Mouse (Mus musculus) ovary, postnatal 14 days (tissue): ENCODE results near the gene Mtmr10.
A peak's percentile ranks its signal among the peaks of the same experiment; 100 is the strongest.

ENCODE experiments used
- DNase-seq: peaks from one replicate; pipeline ENCODE4 v3.0.0; 2022; ENCODE audit warnings: low spot score

Mtmr10 gene

DNA sequence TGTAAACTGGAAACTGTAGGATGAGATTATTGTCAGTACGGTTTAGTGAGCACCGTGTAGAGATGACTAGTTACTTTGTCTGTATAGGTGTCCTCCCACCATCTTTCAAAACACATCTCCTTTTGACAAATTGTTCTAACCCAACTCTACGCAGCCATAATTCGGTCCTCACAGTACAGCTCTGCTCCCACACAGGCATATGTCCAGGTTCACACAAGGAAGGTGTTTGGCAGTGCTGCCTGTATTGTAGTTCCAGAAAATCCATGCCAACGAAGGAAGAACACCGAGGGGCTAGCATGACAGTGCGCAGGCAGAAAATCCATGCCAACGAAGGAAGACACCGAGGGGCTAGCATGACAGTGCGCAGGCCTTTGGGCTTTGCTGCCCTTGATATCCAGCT, 4.3 kb downstream of the Mtmr10 start:
- DNase-seq, result no peak

DNA sequence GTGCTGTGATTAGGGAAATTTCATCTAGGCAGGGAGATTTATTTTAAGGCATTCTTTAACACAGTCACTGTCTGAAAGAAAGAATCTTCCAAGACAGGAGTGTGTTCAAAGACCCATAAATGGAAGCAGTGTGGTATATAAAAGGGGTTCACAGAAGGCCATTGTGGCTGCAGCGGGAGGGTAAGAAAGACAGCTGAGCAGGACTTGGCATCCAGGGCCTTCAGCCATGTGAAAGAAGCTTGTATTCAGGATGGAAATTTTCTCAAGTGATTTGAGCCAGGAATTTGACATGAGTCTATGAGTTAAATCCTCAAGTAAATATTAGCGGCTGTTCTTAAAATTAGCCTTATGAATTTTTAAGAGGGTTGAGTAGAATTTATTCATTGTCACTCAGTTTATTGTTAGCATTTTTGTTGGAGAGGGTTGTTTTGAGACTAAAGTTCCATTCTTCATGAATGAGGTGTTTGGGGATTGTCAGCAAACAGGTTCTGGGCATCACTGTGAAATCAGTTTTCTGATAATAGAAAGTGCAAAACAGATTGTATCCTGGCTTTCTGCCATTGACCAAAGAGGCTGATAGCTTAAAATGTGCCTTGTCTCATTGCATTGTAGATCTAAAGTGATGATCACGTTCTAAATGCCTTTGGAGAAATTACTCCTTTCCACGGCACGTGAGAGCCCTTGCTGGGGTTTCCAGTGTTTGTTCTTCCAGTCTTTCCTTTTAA, 9.0 kb downstream of the Mtmr10 start:
- no peak for DNase-seq

DNA sequence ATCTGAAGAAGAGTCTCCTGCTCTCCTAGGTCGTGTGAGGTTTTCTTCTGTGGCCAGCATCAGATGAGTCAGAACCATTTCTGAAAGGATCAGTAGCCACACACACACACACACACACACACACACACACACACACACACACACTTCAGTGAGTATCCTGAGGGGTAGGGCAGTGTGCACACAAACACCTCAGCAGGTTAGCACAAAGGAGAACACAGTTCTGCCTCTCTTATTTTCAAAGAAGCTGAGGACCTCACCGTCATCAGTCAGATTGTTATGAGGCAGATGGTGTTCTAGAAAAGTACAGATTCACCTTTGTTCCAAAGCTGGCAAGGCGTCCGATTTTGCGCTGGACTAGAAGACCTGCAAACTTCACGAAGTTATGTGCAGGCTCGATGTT, 22.8 kb downstream of the Mtmr10 start:
- DNase-seq, result no peak

DNA sequence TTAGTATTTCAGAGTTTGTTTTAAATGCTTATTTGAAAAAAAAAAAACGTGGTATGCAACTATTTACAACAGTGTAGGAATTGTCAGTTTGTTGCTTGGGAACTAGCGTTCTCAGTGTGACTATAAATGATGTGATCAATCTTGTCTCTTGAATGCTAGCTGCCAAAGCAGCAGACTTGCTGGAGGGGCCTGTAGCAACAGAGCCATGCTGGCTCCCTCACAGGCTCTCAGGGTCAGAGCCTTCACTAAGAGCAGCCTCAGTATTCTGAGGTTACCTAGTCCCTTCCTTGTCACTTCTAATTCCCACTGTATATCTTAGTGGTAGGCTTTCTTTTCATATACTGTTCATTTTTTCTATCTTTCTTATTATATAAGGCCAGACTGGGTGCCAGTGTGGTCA, 23.3 kb downstream of the Mtmr10 start:
- no peak for DNase-seq

DNA sequence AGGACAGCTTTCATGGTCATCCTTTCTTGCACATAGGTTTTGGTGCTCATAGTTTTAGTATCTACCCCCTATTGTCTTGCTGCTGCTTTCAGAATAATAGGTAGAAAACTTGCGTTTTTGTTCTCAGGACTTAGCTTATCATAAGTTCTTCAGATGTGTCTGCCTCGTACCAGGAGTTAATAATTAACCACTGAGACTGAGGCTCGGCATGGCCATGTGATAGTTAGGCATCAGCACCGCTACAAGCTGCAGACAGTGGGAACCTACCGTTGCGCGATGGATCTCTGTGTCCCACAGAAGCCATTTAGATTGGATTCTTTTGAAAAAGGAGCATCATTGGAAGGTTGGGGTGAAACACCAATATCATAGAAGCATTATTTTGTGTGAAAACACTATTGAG, 25.4 kb downstream of the Mtmr10 start:
- no peak for DNase-seq

DNA sequence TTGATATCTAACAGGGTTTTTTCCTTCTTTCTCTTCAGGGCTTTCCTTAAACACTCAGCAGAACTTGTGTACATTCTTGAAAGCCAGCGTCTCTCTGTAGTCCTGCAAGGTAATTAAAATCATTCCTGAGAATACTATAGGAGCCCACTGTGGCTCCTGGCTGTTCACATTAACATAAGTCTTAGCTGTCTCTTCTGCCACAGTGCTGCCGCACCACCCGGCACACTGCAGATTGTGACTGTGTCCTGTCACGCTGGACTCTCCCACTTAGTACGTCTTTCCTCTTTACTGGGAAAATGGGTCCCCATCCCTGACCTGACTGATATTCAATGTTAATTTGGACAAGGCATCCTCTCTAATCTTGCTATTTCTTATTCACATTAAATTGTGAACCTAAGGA, 33.7 kb downstream of the Mtmr10 start:
- no peak for DNase-seq

DNA sequence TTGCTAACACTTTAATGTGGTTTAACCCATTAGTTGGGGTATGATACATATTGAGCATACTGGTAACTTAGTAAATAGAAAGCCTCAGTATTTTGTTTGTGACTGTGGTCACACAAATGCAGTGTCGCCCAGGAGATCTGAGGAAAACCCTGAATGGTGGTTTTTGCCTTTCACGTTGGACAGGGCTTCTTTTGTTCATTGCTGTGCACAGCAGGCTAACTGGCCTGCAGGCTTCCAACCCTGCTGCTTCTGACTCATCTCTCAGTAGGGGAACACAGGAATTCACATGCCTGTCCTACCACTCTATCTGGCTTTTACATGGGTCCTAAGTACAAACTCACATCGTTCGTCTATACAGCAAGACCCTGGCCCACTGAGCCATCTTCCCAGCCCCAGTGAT, 34.2 kb downstream of the Mtmr10 start:
- no peak for DNase-seq

DNA sequence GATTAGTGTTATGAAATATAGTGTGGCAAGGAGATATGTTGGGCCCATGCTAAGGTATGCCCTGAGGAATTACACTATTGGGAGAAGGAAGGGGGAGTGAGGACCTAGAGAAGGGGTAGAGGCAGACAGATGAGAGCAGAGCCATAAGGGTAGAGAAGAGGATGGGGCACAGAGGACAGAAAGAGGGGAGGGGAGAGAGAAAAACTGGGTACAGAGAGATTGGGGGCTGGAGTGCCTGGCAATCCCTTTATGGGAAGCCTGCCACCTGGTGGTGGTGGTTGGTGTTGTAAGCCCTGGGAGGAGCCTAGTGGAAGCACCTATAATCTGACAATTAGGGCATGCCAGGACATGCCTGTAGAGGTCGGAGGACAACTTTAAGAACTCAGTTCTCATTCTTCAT, 39.4 kb downstream of the Mtmr10 start:
- peak; percentile 69 for DNase-seq

DNA sequence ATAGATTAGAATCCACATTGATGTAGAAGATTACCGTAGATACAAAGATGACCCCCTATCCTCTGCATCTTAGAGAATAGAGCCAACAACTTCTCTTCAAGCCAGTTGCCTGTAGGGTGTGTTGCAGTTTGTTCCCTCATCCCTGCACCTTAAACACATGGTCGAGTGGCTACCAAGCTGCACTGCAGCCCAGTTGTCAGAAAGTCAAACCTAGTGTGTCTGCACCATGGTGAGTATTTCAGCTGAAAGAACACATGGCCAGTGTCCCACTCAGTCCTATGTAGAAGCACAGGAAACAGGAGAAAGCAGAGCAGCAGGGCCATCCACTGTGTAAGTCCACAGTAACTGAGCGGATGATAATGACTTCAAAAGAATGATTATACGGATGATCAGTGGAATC, 40.0 kb downstream of the Mtmr10 start:
- DNase-seq, result no peak

DNA sequence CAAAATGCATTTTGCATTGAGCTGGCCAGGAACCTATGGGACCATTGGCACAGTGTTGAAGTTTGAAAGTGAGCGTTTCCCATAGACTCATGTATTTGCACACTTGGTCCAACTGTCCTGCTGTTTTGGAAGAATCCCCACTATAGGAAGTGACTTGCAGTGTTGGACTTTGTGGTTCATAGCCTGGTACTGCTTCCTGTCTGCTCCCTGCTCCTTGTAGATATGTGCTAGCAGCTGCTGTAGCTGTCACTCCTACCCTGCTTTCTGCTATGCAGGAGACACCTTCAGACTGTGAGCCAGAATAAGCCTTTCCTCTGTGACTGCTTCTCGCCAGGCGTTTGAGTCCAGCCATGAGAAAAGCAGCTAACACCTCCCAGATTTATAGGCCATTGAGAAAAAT, 43.9 kb downstream of the Mtmr10 start:
- DNase-seq, result no peak

DNA sequence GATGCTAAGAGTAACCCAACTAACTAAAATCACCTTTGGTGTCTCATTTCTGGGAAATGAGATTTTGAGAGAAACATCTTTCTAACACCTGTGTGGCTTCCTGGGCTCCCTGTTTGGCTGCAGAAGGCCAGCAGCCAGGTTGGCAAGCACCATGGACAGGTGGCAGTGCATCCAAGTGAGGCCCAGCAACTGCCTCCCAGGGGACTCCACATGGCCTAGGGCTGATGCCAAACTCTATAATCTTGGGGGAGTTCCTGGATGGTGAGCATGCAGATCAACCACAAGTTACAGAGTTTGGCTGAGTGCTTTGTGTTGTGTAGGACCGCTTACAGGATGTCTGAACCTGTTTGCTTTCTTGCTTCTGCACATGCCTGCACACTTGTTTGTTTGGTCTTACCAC, 45.2 kb downstream of the Mtmr10 start:
- DNase-seq, result no peak

DNA sequence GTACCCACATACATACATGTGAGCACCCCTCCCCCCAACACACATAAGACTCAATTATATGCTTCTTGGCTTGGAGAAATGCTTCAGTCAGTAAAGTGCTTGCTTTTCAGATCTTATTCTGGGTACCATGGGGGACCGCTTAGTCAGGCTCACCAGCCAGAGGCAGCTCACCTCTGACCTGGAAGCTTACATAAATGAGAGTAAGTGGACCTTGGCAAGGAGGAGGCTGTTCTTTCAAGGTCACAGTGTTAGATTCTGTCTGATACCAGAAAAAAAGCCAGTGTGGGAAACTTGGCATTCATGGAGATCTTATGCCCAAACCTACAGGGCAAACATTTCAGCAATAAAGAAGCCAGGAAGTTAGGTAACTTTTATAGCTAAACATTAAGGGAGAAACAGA, 60.4 kb downstream of the Mtmr10 start:
- no peak for DNase-seq

DNA sequence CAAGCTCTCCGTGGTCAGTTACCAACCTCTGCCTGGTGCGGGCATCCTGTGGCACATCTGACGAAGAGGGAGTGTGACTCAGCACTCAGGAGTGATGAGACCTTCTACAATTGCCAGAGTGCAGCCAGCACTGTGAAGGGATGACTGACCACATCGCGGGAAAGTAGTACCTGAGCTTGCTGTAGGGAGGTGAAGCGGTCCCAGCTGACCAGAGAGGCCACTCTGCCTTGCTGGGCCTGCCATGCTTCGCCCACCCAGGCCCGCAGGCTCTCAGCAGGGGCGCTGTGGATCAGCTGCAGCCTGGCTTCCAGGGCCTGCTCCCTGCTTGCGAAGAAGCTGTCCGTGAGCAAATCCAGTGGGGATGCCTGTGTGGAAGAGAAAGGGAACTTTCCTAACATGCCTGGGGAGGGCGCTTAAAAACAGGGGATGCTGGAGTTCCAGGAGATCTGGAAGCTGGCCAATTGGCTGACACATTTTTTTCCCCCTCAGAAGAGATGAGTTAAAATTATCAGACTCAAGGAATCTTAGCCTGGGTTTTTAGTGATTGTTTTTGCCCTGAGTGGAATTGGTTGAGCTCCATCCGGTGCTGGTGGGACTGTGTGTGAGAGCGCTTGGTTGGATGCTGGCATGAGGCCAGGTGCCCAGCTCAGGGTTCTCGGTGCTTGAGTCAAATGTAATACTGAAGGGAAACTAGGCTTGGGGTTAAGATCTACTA, 61.9 kb downstream of the Mtmr10 start:
- no peak for DNase-seq

DNA sequence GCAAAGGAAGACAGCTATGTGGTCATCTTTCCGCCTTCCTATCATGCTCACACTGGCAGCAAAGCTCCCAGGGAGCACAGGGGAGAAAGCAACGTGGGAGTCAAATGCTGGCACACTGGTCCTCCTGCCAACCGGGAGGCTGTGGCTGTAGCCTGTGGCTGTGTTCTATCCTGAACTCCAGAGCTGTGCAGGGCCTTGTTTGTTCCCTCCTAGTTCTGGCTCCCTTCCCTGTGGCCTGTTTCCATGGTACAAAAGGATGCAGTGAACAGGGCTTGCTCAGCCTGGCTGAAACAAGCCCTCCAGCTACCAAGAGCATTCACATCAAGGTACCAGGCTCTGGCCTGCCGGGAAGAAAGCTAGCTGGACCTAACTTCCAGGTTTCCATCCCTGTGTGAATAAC, 63.6 kb downstream of the Mtmr10 start:
- DNase-seq, result no peak

DNA sequence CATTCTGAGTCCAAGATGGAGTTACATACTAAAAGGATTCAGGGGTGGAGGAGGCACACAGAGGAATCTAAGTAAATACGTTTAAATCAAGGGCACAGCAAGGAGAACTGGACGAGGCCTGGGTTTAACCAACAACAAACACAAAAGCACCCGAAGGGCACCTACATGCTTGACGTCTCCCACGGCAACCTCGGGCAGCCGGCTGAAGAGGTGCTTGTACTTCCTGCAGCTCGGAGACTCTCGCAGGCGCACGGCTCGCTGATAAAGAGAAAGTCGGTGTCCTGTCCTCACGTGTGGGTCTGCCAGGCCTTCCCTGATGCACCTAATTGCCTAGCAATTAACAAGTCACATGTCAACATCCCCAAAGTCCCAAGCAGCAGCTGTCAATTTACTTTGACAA, 66.8 kb downstream of the Mtmr10 start:
- DNase-seq, result no peak

DNA sequence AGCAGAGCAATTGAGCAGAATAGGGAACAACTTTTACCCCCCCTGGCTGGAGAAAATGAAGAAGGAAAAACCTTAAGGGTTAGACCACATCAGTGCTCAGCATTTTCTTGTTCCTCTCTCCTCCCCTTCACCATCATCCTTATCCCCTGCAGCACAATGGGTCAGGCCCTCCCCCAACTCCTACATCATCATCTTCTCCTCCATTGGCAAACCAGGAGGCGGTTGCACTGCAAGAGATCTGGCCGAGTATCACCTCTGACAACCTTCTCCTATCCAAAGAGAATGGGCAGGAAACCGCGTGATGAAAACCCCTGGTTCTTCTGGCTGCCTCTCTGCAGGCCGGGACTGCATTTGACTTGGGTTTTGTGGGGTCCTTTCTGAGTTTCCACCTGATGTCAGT, 69.2 kb downstream of the Mtmr10 start:
- DNase-seq, result no peak

DNA sequence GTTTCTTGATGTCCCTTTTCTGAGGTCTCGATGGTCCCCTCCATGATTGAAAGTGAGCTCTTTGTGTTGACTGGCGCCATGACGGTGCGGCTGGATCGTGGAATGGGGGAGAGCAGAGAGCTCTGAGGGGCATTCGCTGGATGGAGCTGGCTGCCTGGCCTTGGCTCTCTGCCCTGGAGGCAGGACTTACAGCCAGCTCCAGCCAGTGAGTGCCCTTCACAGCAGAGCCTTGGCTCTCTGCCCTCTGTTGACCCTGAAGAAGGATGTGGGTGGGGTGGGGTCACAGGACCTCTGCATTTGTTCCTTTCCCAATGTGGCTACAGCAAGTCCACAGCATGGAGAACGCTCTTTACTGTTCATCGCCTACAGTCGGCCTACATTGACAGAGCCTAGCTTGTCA, 70.0 kb downstream of the Mtmr10 start:
- DNase-seq, result peak; percentile 13

DNA sequence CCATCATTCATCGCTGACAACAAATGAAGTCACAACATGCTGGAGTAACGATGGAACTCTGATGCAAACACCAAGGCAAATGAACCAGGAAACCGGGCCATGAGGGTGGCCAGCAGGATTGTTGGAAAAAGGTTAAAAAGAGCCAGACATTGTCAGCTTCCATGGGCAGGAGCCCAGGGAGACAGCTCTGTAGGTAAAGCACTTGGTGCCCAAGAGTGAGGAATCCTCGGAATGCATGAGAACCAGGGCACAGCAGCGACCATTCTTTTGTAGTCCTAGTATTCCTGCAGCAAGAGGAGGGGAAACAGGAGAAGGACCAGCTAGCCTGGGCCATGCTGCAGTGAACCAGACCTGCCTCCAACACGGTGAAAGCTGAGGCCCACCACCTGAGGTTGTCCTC, 71.2 kb downstream of the Mtmr10 start:
- no peak for DNase-seq

DNA sequence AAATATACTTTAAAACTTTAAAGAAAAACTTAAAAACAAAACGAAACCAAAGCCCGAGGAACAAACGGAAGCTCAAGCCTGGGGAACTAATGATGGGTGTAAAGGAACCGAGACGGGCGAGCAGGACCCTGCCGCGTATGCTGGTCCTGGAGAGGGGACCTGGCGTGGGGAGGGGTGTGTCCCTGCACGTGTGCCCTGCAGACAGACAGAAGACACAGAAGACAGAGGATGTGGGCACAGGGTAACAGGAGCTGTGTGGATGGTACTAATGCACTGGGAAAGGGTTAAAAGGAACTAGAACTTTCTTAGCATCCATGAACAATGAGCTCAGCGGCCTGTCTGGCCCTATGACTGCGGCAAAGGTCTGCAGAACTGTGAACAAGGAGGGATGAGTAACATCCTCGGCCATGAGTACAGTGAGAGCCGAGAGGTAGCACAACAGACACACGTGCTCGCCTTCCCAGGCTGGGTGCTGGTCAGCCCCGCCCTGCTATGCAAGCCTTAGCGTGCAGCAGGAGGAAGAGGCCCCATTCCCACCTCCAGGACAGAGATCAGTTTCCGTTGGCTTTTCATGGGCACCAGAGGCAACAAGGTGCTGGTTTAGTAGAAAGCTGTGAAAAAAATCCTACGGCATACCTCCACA, 72.6 kb downstream of the Mtmr10 start:
- DNase-seq, result no peak

DNA sequence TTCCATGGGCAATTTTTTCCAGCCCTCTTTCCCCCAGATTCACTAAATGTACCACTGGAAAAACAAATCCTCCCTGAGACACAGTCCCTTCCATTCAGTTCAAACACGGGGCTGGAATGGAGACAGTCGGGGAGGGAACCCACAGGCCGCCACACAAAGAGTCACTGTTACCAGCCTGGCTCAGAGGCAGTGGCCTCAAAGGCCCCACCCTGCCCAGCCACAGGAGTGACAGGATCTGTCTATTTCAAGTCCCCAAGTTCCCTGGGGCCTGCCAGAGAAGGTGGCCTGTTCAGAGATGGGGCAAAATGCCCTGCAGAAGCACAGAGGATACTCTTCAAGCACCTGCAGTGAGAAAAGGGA, 73.1 kb downstream of the Mtmr10 start:
- DNase-seq, result no peak

DNA sequence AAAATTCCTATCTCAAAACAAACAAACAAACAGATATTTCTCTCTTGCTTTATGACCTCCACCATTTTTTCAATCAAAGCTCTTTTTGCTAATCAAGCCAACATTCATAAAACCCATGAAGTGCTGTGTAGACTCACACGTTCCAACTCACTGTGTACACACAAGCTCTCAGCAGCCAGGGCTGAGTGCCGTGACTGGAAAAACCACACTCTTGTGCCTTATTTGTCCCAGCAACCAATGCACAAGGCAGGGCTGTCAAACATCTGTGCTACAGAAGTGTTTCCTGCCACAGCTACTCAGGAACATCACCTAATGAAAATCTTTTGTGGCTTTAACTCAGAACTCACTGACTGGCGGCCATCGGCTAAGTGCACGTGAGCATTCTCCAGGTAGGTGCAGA, 78.4 kb downstream of the Mtmr10 start:
- no peak for DNase-seq

DNA sequence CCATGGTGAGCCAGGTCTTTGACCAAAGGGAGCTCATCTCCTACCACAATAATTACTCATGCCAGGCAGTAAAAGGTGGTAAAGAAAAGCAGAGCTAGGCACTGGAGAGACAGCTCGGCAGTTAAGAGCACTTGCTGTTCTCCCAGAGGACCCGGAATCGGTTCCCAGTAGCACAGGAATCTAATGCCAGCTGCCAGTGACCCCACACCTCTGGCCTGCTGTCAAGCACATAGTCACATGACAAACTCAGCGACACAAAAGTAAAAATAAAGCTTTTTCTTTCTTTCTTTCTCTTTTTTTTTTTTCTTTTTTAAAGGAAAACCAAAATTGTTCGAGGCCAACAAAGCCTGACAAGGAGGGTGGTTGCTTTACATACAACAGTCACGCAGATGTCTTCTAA, 82.4 kb downstream of the Mtmr10 start:
- DNase-seq, result no peak
